Mouse (Mus musculus) E14TG2a.4 (cell line): ENCODE data around the gene Zfp969.
"Not testable (repeated sequence)": the region's sequence is repeated elsewhere in the genome, so short reads cannot be mapped to it uniquely, and the experiment has no call there.

Experiments used
- H3K27me3 ChIP-seq: 2 replicates; pipeline ENCODE4 v1.6.1; 2014; ENCODE audit warnings: low read length, control low read depth; ENCODE audit not compliant: insufficient read depth
- H3K36me3 ChIP-seq: 2 replicates; pipeline ENCODE4 v1.6.1; 2014; ENCODE audit warnings: low read length, control low read depth; ENCODE audit not compliant: insufficient read depth
- H3K4me1 ChIP-seq: replicated peaks from 2 replicates; pipeline ENCODE4 v1.6.1; 2014; ENCODE audit warnings: low read depth, low read length, control low read depth
- H3K4me3 ChIP-seq: replicated peaks from 2 replicates; pipeline ENCODE4 v1.5.1; 2014; ENCODE audit warnings: mild to moderate bottlenecking, low read length
- H3K9me3 ChIP-seq: 2 replicates; pipeline ENCODE4 v1.6.1; 2014; ENCODE audit warnings: low read length, control low read depth

The Zfp969 gene

DNA sequence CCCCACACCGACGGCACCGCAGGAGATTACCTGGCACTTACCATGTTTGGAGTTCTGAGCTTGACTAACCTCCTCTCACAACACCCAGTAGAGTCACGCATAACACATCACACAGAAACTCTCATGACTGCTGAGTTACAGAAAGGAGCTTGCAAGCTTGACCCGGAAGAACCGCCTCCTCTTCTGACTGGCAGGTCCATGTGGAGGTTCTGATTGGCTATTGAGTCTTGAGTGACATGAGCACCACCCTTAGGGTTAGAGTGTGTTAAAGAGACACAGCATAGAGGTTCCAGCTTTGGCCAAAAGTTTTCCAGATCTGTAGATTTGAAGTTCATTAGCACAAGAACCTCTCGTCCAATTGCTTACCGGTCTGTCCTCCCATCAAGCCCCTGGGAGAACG lies at the start of gene Zfp969:
Gene Zfp969, minus strand, starts transcription at position 101 of the 400 bp plus-strand sequence.
- not testable (repeated sequence) for H3K27me3 ChIP-seq, H3K4me3 ChIP-seq, H3K4me1 ChIP-seq, H3K9me3 ChIP-seq, H3K36me3 ChIP-seq

DNA sequence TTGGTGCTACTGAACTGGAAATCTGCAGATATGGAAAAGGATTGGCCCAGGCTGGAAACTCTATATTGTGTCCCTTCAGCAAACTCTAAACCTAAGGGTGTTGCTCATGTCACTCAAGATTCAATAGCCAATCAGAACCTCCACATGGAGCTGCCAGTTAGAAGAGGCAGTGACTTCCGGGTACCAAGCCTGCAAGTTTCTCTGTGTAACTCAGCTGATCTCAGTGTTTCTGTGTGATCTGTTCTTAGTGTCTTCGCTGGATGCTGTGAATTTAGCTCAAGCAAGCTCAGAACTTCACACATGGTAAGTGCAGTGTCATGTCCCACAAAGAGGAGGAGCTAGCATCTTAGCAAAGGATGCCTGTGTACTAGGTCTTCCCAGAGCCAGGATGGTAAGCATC lies 37.8 kb upstream of the Zfp969 start, which contains the start of gene Gm2007:
Gene Gm2007, plus strand, starts transcription at position 301 of the 400 bp plus-strand sequence.
- H3K4me1 ChIP-seq, H3K9me3 ChIP-seq, H3K36me3 ChIP-seq, H3K27me3 ChIP-seq, H3K4me3 ChIP-seq: not testable (repeated sequence)

DNA sequence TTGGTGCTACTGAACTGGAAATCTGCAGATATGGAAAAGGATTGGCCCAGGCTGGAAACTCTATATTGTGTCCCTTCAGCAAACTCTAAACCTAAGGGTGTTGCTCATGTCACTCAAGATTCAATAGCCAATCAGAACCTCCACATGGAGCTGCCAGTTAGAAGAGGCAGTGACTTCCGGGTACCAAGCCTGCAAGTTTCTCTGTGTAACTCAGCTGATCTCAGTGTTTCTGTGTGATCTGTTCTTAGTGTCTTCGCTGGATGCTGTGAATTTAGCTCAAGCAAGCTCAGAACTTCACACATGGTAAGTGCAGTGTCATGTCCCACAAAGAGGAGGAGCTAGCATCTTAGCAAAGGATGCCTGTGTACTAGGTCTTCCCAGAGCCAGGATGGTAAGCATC lies 59.8 kb downstream of the Zfp969 start, which contains the start of gene Gm11007:
Gene Gm11007, plus strand, starts transcription at position 301 of the 400 bp plus-strand sequence.
- H3K4me3 ChIP-seq, H3K9me3 ChIP-seq, H3K36me3 ChIP-seq, H3K4me1 ChIP-seq, H3K27me3 ChIP-seq: not testable (repeated sequence)
